Mouse (Mus musculus) hindbrain, embryonic 14.5 days (tissue): ENCODE measurements at regions not wholly inside any gene's neighbourhood (a gene's known extent, or its start where the extent isn't known, plus 50 kb on each side); places are given as distances from the start of the nearest gene placed in this dataset.

ENCODE experiments used
- ATAC-seq: fragments of 200-750 bp; cut with Nextera tagmentation; 2 replicates; pipeline ENCODE4 v1.8.0; 2017; ENCODE audit warnings: moderate number of reproducible peaks, mild to moderate bottlenecking, moderate TSS enrichment, moderate library complexity; ENCODE audit not compliant: low FRiP score
- DNase-seq: peaks from one replicate; pipeline ENCODE4 v3.0.0-alpha.2; 2015; ENCODE audit warnings: low spot score
- H3K27ac ChIP-seq: fragments of 300-500 bp; sonication (generic); 2 replicates; pipeline ENCODE4 v1.5.1; 2014; ENCODE audit warnings: mild to moderate bottlenecking, moderate library complexity
- H3K27me3 ChIP-seq: fragments of 300-500 bp; sonication (generic); 2 replicates; pipeline ENCODE4 v1.6.1; 2014; ENCODE audit warnings: mild to moderate bottlenecking, low read length, mixed read lengths; ENCODE audit not compliant: control insufficient read depth, insufficient read depth
- H3K36me3 ChIP-seq: fragments of 300-500 bp; sonication (generic); replicated peaks from 2 replicates; pipeline ENCODE4 v1.6.1; 2014; ENCODE audit not compliant: control insufficient read depth, insufficient read depth
- H3K4me1 ChIP-seq: fragments of 300-500 bp; sonication (generic); replicated peaks from 2 replicates; pipeline ENCODE4 v1.6.1; 2014; ENCODE audit warnings: antibody characterized with exemption, low read length, mixed read lengths; ENCODE audit not compliant: control insufficient read depth, insufficient read depth
- H3K4me2 ChIP-seq: fragments of 300-500 bp; sonication (generic); replicated peaks from 2 replicates; pipeline ENCODE4 v1.6.1; 2014; ENCODE audit warnings: mild to moderate bottlenecking, moderate library complexity
- H3K4me3 ChIP-seq: fragments of 300-500 bp; sonication (generic); replicated peaks from 2 replicates; pipeline ENCODE4 v1.5.1; 2014; ENCODE audit warnings: mild to moderate bottlenecking, low read length
- H3K9ac ChIP-seq: fragments of 300-500 bp; sonication (generic); 2 replicates; pipeline ENCODE4 v1.6.1; 2014
- H3K9me3 ChIP-seq: fragments of 300-500 bp; sonication (generic); 2 replicates; pipeline ENCODE4 v1.6.1; 2016; ENCODE audit warnings: low read length; ENCODE audit not compliant: control insufficient read depth
- WGBS: fragments of 180-500 bp; shearing (Covaris S2); extraction: QIAGEN DNeasy Blood & Tissue Kit; methylation state at CpG from one replicate; pipeline ENCODE4 v1.1.7; 2014; 5-methylcytosine and 5-hydroxymethylcytosine counted together

- Histone ChIP-seq H3K4me2 (no peak overlapping the region), H3K4me1 (no peaks in the 10 kb centered on the region), H3K9me3 (no peaks in the 10 kb centered on the region), H3K27me3 (no peaks in the 10 kb centered on the region), H3K4me3 (no peak overlapping the region), H3K36me3 (no peaks in the 10 kb centered on the region), H3K27ac (peak overlapping the region; percentile 23), H3K9ac (no peak overlapping the region)
- ATAC-seq = no peak
- no peak for DNase-seq
Observed at GRCm38 (mm10) chr17:10110375-10110675, 209.3 kb downstream of the Qk start.

- Histone ChIP-seq H3K9me3 (no peaks in the 10 kb centered on the region), H3K9ac (no peak overlapping the region), H3K27ac (peak overlapping the region; percentile 23), H3K4me3 (no peak overlapping the region), H3K27me3 (no peaks in the 10 kb centered on the region), H3K36me3 (no peaks in the 10 kb centered on the region), H3K4me1 (no peaks in the 10 kb centered on the region), H3K4me2 (no peak overlapping the region)
- WGBS = 12% methylated on average over 8 of the region's 8 CpGs
- peak; percentile 79; the same call in 1 of the 2 replicates for ATAC-seq
- peak; percentile 55 for DNase-seq
Observed at GRCm38 (mm10) chr17:10109511-10110374, 209.9 kb downstream of the Qk start.

- no peak overlapping the region for H3K9ac ChIP-seq
- no peaks in the 10 kb centered on the region for H3K4me1 ChIP-seq
- no peak for DNase-seq
- H3K9me3 ChIP-seq = no peaks in the 10 kb centered on the region
- no peak overlapping the region for H3K4me3 ChIP-seq
- no peak overlapping the region for H3K27ac ChIP-seq
- no peaks in the 10 kb centered on the region for H3K27me3 ChIP-seq
- H3K4me2 ChIP-seq = no peak overlapping the region
- no peaks in the 10 kb centered on the region for H3K36me3 ChIP-seq
- ATAC-seq = no peak
- WGBS = 70% methylated on average over 3 of the region's 3 CpGs
Observed at GRCm38 (mm10) chr17:10105299-10105698, 214.4 kb downstream of the Qk start.

- no peaks in the 10 kb centered on the region for H3K27me3 ChIP-seq
- no peak overlapping the region for H3K4me3 ChIP-seq
- H3K9me3 ChIP-seq = no peaks in the 10 kb centered on the region
- DNase-seq = no peak
- no peak overlapping the region for H3K4me2 ChIP-seq
- WGBS = 66% methylated on average over 4 of the region's 4 CpGs
- H3K27ac ChIP-seq = no peak overlapping the region
- no peak overlapping the region for H3K9ac ChIP-seq
- no peak for ATAC-seq
- no peaks in the 10 kb centered on the region for H3K36me3 ChIP-seq
- H3K4me1 ChIP-seq = no peaks in the 10 kb centered on the region
Observed at GRCm38 (mm10) chr17:10098199-10098598, 221.5 kb downstream of the Qk start.

- no peak for DNase-seq
- no peaks in the 10 kb centered on the region for H3K4me1 ChIP-seq
- H3K4me3 ChIP-seq = no peak overlapping the region
- no peak overlapping the region for H3K9ac ChIP-seq
- H3K27ac ChIP-seq = no peak overlapping the region
- no peak for ATAC-seq
- no peaks in the 10 kb centered on the region for H3K36me3 ChIP-seq
- peaks cover 1% of the 10 kb centered on the region; the same call in 1 of the 2 replicates for H3K9me3 ChIP-seq
- no peak overlapping the region for H3K4me2 ChIP-seq
- H3K27me3 ChIP-seq = no peaks in the 10 kb centered on the region
Observed at GRCm38 (mm10) chr17:10097691-10098090, 222.0 kb downstream of the Qk start.

- DNase-seq (no peak), ATAC-seq (no peak)
- Histone ChIP-seq H3K9me3 (peaks cover 12% of the 10 kb centered on the region), H3K4me3 (no peak overlapping the region), H3K4me2 (no peak overlapping the region), H3K27ac (no peak overlapping the region), H3K9ac (no peak overlapping the region), H3K36me3 (no peaks in the 10 kb centered on the region), H3K4me1 (no peaks in the 10 kb centered on the region), H3K27me3 (no peaks in the 10 kb centered on the region)
- WGBS = 83% methylated on average over 3 of the region's 3 CpGs
Observed at GRCm38 (mm10) chr17:10095841-10096301, 223.8 kb downstream of the Qk start.

- Histone ChIP-seq H3K4me2 (no peak overlapping the region), H3K9me3 (peaks cover 12% of the 10 kb centered on the region), H3K9ac (no peak overlapping the region), H3K27me3 (no peaks in the 10 kb centered on the region), H3K4me1 (no peaks in the 10 kb centered on the region), H3K36me3 (no peaks in the 10 kb centered on the region), H3K4me3 (no peak overlapping the region), H3K27ac (no peak overlapping the region)
- no peak for DNase-seq
- no peak for ATAC-seq
- 81% methylated on average over 3 of the region's 3 CpGs for WGBS
Observed at GRCm38 (mm10) chr17:10094108-10094521, 225.5 kb downstream of the Qk start.

GRCm38 (mm10) chr17:10093437-10094107 lies 226.1 kb downstream of the Qk start:
- Histone ChIP-seq H3K4me3 (no peak overlapping the region), H3K27me3 (no peaks in the 10 kb centered on the region), H3K4me2 (no peak overlapping the region), H3K4me1 (no peaks in the 10 kb centered on the region), H3K36me3 (no peaks in the 10 kb centered on the region), H3K9me3 (peaks cover 12% of the 10 kb centered on the region), H3K27ac (no peak overlapping the region), H3K9ac (no peak overlapping the region)
- DNase-seq (no peak), ATAC-seq (no peak)
- WGBS = 80% methylated on average over 8 of the region's 8 CpGs

- Histone ChIP-seq H3K27me3 (no peaks in the 10 kb centered on the region), H3K9me3 (peaks cover 7% of the 10 kb centered on the region), H3K36me3 (no peaks in the 10 kb centered on the region), H3K4me3 (no peak overlapping the region), H3K27ac (no peak overlapping the region), H3K4me2 (no peak overlapping the region), H3K9ac (no peak overlapping the region), H3K4me1 (no peaks in the 10 kb centered on the region)
- DNase-seq (no peak), ATAC-seq (no peak)
- WGBS = 73% methylated on average over 7 of the region's 7 CpGs
Observed at GRCm38 (mm10) chr17:10087192-10087886, 232.3 kb downstream of the Qk start.
